Mouse (Mus musculus): Measurements from ENCODE around the gene Ubr3.

GRCm38 (mm10) chr2:69851427-69852058 lies 45.5 kb upstream of the Ubr3 start:
- TF ChIP-seq CTCF (IDR thresholded peaks at IDR 0.05; ENCODE audit: control insufficient read depth, insufficient read depth, insufficient read length): no peak
- no peak for TF ChIP-seq USF1 (IDR thresholded peaks at IDR 0.05; ENCODE audit: low read depth)

Data from C2C12 (cell line).